Mouse (Mus musculus) ovary, postnatal 10 days (tissue): ENCODE results near the gene Cd300lg.

Experiments used
- DNase-seq: peaks from one replicate; pipeline ENCODE4 v3.0.0; 2022; ENCODE audit warnings: low spot score

Cd300lg gene

DNA sequence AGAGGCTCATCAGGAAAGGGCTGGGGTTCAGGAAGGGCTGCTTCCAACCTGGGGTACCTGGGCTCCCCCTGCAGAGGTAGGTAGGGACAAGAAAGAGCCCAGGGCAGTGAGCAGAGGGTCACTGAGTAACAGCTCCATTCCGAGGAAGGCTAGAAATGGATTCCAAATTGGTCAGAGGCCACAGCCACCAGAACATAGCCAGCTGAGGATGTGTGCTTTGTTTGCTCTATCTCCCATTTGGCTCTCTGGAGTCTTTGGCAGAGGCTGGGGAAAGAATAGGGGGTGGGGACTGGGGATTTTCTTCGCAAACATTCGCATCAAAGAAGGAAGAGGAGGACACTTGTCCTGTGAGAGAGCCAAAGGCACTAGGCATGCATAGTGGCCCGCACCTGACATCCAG, 10.6 kb downstream of the Cd300lg start:
- DNase-seq: no peak

- DNase-seq: no peak
Measured at GRCm38 (mm10) chr11:102052697-102053096, 11.4 kb downstream of the Cd300lg start.

DNA sequence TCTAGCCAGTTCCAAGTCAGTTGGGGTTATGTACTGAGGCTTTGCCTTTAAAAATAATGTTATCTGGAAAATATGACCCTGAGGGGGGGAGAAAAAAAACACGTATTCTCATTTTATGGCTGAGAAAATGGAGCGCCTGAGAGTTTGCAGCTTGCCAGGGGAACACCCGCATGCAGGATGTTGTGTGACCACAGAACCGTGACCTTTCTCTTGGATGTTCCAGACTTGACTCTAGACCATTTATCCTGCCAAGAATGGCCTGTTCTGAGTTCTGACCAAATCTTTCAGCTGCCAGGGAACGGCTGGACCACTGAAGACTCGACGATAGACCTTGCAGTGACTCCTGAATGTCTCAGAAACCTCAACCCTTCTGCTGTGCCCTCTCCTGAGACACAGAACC, 11.9 kb downstream of the Cd300lg start:
- no peak for DNase-seq

DNA sequence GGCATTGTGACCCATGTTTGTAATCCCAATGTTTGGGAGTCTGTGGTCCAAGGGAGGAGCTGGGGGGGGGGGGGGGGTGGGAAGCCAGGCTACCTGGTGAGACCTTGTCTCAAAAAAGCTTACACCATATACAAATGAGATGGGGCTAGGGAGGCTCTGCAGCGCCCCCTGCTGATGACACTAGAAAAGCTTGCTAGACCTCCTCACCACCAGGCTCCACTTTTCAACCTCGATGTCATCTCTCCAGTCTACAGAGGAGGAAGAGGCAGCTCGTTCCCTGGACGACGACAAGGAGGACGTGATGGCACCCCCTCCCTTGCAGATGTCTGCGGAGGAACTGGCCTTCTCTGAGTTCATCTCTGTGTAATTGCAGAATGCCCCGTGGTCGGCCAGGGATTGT, 12.5 kb downstream of the Cd300lg start:
- DNase-seq: no peak

DNA sequence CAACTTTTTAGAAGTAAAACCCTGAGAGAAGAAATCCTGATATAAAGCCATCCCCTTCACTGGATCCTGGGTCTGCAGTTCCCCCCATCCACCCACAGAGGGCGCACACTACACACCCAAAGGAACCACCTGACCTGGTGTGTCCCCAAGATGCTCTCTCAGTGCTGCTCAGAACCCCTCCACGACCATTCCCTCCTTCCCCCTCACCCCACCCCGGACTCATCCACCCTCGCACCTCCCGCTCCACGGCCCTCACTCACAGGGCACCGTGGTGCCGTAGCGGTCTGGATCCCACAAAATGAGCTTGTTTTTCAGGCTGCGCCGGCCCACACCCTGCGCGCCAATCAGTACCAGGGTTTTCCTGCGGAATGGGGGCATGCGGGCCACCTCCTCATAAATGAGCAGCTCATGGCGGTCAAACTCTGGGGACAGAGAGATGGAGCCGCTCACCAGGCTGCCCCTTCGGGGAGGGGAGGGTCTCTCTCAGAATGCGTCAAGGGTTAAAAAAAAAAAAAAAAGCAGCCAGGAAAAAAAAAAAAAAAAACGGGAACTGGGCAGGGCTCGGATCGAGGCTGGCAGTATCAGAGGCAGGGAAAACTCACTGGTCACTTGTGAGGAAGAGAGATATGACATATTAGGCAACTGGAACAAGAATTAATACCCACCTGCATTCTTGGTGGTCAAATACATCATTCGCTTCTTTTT, 20.1 kb downstream of the Cd300lg start:
- peak; percentile 39 for DNase-seq

GRCm38 (mm10) chr11:102061941-102062473, 20.7 kb downstream of the Cd300lg start:
- DNase-seq: no peak

- no peak for DNase-seq
Measured at GRCm38 (mm10) chr11:102063076-102063475, 21.8 kb downstream of the Cd300lg start.

DNA sequence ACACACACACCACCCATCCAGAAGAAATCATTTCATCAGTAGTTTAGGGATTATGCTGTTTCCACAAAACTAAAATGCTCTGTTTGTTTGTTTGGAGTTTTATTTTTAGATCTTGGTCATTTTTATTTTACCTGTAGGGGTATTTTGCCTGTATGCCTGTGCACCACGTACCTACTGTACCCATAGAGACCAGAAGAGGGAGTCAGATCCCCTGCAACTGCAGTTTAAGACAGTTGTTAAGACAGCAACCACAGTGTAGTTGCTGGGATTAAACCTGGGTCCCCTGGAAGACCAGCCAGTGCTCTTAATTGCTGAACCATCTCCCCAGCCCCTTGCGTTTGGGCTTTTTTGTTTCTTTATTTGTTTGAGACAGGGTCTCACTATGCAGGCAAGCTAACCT, 27.7 kb downstream of the Cd300lg start:
- DNase-seq: no peak

GRCm38 (mm10) chr11:102069633-102070032, 28.3 kb downstream of the Cd300lg start:
- DNase-seq: no peak

- no peak for DNase-seq
Measured at GRCm38 (mm10) chr11:102070426-102070825, 29.1 kb downstream of the Cd300lg start.

- no peak for DNase-seq
Measured at GRCm38 (mm10) chr11:102072729-102073128, 31.4 kb downstream of the Cd300lg start.

DNA sequence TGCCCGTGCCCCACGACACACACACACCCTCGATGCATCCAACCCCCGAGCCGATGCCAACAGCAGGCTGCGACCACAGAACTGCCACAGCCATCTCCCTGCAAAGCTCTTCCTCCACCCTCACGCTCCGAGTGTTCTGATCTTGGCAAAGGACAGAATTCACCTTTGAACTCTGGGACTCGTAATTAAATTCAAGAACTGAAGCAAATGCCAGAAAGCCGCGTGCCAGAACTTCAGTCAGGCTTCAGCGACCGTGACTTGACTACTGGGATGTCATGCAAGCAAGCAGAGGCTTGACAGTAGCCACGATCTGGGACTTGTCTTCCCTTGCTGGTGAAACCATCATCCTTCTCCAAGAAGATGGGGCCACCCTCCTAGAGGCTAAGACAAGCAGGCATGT, 32.4 kb downstream of the Cd300lg start:
- DNase-seq: no peak

DNA sequence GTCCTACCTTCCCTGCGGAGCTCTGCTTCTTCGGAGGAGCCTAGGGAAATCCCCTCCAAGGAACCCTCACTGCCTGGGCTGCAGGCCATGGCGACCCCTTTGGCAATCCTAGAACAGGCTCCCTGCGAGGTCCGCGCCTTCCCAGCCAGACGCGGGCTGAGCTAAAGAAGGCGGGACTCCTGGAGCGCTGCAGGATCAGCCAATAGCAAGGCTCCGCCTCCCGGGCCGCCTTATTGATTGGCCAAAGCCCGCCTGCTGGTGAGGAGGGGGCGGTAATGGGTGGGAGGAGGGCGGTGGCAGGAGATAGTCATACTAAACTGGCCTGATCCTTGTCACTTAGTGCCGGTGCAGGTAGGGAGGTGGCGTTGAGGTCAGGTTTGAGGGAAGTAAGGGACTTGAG, 41.0 kb downstream of the Cd300lg start:
- peak; percentile 49 for DNase-seq

- no peak for DNase-seq
Measured at GRCm38 (mm10) chr11:102083193-102083592, 41.9 kb downstream of the Cd300lg start.

DNA sequence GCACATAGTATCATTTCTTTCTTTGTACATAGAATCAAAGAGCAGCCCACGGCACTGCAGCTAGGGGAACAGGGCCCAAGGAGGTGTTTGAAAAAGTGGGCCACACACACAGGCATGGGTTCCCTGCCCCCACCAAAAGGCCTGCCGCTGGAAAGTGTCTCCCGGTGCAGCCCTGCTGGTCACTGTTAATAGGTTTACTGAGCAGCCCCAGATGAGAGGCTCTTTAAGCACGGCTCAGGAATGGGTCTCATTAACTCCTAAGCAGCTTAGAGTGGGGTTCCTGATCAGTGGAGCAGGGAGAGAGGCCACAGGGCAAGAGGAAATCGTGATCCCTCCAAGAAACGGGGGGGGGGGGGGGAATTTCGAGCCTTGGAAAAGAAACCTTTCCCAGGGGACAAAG, 42.9 kb downstream of the Cd300lg start:
- DNase-seq: no peak

- DNase-seq: no peak
Measured at GRCm38 (mm10) chr11:102086331-102086730, 45.0 kb downstream of the Cd300lg start.

DNA sequence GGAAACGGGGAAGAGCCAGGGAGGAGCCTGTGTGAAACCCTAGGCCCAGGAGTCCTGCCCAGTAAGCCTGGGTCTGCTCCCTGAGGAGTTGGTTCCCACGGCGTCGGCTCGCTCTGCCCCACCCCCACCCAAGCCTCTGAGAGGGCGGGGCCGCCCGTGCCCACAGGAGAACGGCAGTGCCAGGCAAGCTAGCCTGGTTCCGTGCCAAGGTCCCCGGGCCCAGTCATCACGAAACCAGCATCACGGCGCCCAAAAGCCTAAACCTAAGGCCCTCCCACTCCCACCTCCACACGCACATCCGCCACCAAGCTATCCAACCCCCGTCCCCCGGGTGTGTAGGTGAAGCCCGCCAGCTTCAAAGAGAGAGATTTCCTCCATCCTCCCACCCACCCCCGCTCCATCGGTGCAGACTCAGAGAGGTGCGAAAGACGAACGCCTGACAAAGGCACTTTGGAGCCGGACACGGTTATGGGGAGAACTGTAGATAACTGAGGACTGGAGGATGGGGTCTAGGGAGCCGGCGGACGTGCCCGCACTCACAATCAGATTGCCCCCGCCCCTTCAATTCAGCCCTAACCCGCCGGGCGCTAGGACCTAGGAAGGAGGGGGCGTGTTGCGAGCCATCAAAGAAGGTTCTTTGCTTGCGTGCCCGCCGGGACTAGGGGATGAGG, 45.9 kb downstream of the Cd300lg start:
- peak; percentile 41 for DNase-seq

GRCm38 (mm10) chr11:102087931-102088898, 46.9 kb downstream of the Cd300lg start, which contains the start of gene Mpp2:
Mpp2 (minus strand) TSS chr11:102088515.
- DNase-seq: peak; percentile 24

- peak; percentile 26 for DNase-seq
Measured at GRCm38 (mm10) chr11:102089088-102089808, 47.9 kb downstream of the Cd300lg start.

DNA sequence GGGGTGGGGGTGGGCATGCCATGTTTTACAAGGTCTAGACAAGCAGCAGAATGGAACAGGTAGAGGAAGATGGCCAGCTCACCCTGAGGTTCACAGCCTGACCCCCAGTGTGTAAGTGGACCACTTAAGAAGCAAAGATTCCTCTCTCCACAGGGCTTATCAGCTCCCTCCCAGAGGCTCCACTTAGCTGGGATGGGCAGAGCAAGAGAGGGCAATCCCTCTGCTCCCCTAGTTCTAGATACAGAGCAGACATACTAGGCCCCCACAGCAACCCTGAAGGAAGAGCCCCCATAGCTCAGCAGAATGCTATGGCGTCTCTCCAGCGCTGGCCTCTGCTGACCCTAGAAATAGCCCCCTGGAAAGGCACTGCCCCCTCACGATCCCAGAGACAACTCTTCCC, 54.4 kb downstream of the Cd300lg start:
- DNase-seq: no peak

DNA sequence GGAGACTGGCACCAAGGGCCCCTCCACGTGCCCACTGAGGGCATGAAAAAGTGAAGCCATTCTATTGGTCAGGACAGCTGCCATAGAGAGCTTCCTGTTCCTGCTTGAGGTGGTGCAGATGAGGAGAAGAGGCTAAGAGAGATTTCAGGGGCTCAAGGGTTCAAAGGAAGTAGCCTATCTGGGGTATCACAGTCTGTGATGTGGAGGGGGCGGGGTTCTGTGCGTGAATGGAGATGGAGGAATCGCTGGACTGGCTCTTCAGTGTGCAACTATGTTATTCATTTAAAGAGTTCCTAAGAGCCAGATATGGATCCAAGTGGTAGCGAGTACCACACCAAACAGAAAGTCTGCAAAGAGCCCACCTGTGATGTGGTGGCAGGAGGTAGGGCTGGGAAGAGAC, 55.1 kb downstream of the Cd300lg start:
- no peak for DNase-seq
